Mouse (Mus musculus) Patski (cell line): ENCODE results near the gene Nme7. TPM values are rescaled to one million over a fixed set of nuclear protein-coding genes. Genes with fewer than 3 reads are reported as not detected.

Experiments used
- ATAC-seq: fragments of 100-300 bp; one replicate; pipeline ENCODE4 v1.8.0; 2021
- CTCF ChIA-PET: fragments of 350-600 bp; sonication (Branson Sonifier 250); formaldehyde crosslinking; loops from one replicate; lab custom pipeline; 2022; ENCODE audit warnings: inconsistent platforms; lab: Charles Lee
- POLR2A ChIA-PET: fragments of 350-600 bp; sonication (Branson Sonifier 250); formaldehyde crosslinking; loops from one replicate; lab custom pipeline; 2022; ENCODE audit warnings: antibody characterized with exemption, inconsistent platforms; lab: Charles Lee
- DNase-seq: peaks from one replicate; pipeline ENCODE4 v3.0.0-alpha.2; 2011; ENCODE audit warnings: low read depth, low spot score
- H3K27me3 ChIP-seq: fragments of 371-371 bp; one replicate; pipeline ENCODE4 v1.5.1; 2021
- CTCF ChIP-seq: fragments of 100-300 bp; IDR thresholded peaks from one replicate; pipeline ENCODE4 v1.5.1; 2021
- in situ Hi-C: fragments of 300-500 bp; cut with MboI; formaldehyde crosslinking; loops from 3 replicates; pipeline ENCODE4 v1.11.1; 2018; ENCODE audit warnings: low pct_unique_long_range_greater_than_20kb, mixed read lengths
- polyA plus RNA-seq: library from polyadenylated mRNA; unstranded; gene quantifications from one replicate; pipeline ENCODE4 v1.2.3, GENCODE M21; 2021

The Nme7 gene
- polyA plus RNA-seq, 1 experiment from 2014 or later: 56.0 TPM

- POLR2A ChIA-PET: no interaction called here
- TF ChIP-seq CTCF: no peak
- ATAC-seq (no peak), DNase-seq (no peak)
- no peaks in the 10 kb centered on the region for H3K27me3 ChIP-seq
- CTCF ChIA-PET: no interaction called here
- in situ Hi-C loops: no loop called here
Measured at GRCm38 (mm10) chr1:164406506-164406905, 102.6 kb downstream of the Nme7 start.

- ChIA-PET POLR2A (no interaction called here), CTCF (no interaction called here)
- H3K27me3 ChIP-seq: no peaks in the 10 kb centered on the region
- no peak for TF ChIP-seq CTCF
- DNase-seq: no peak
- no peak for ATAC-seq
- in situ Hi-C loops: no loop called here
Measured at GRCm38 (mm10) chr1:164408655-164409054, 104.7 kb downstream of the Nme7 start.

GRCm38 (mm10) chr1:164411306-164411705, 107.4 kb downstream of the Nme7 start:
- in situ Hi-C loops: no loop called here
- no peaks in the 10 kb centered on the region for H3K27me3 ChIP-seq
- ChIA-PET CTCF (no interaction called here), POLR2A (no interaction called here)
- DNase-seq (no peak), ATAC-seq (no peak)
- no peak for TF ChIP-seq CTCF

- no peak for ATAC-seq
- no peaks in the 10 kb centered on the region for H3K27me3 ChIP-seq
- ChIA-PET POLR2A (no interaction called here), CTCF (no interaction called here)
- TF ChIP-seq CTCF: no peak
- DNase-seq: no peak
- in situ Hi-C loops: no loop called here
Measured at GRCm38 (mm10) chr1:164412906-164413305, 109.0 kb downstream of the Nme7 start.

- in situ Hi-C loops: no loop called here
- TF ChIP-seq CTCF: no peak
- ChIA-PET CTCF (no interaction called here), POLR2A (no interaction called here)
- no peak for DNase-seq
- no peak for ATAC-seq
- H3K27me3 ChIP-seq: no peaks in the 10 kb centered on the region
Measured at GRCm38 (mm10) chr1:164413608-164414007, 109.7 kb downstream of the Nme7 start.

- no peak for TF ChIP-seq CTCF
- DNase-seq: no peak
- in situ Hi-C loops: no loop called here
- ATAC-seq: no peak
- ChIA-PET CTCF (no interaction called here), POLR2A (interaction anchor here (1.6 kb wide), 1 partner anchor 12 kb away, joined by 3 read pairs; no protein-coding TSS in a partner anchor)
- H3K27me3 ChIP-seq: no peaks in the 10 kb centered on the region
Measured at GRCm38 (mm10) chr1:164415347-164415751, 111.4 kb downstream of the Nme7 start.

GRCm38 (mm10) chr1:164416692-164417394, 112.9 kb downstream of the Nme7 start:
- in situ Hi-C loops: no loop called here
- H3K27me3 ChIP-seq: no peaks in the 10 kb centered on the region
- DNase-seq (no peak), ATAC-seq (no peak)
- ChIA-PET CTCF (no interaction called here), POLR2A (interaction anchor here (1.6 kb wide), 1 partner anchor 11 kb away, joined by 3 read pairs; no protein-coding TSS in a partner anchor)
- TF ChIP-seq CTCF: no peak

GRCm38 (mm10) chr1:164417604-164418003, 113.7 kb downstream of the Nme7 start:
- CTCF ChIA-PET: no interaction called here
- TF ChIP-seq CTCF: no peak
- no peak for ATAC-seq
- in situ Hi-C loops: no loop called here
- POLR2A ChIA-PET: no interaction called here
- no peak for DNase-seq
- H3K27me3 ChIP-seq: no peaks in the 10 kb centered on the region

- ATAC-seq: no peak
- no peak for TF ChIP-seq CTCF
- in situ Hi-C loops: no loop called here
- POLR2A ChIA-PET: interaction anchor here (0.6 to 1.5 kb wide), 2 partner anchors 18 to 82 kb away, joined by 3 to 4 read pairs; no protein-coding TSS in a partner anchor
- CTCF ChIA-PET: no interaction called here
- no peaks in the 10 kb centered on the region for H3K27me3 ChIP-seq
- no peak for DNase-seq
Measured at GRCm38 (mm10) chr1:164418320-164418719, 114.4 kb downstream of the Nme7 start.

- ChIA-PET CTCF (no interaction called here), POLR2A (interaction anchor here (1.5 kb wide), 1 partner anchor 17 kb away, joined by 3 read pairs; no protein-coding TSS in a partner anchor)
- no peaks in the 10 kb centered on the region for H3K27me3 ChIP-seq
- ATAC-seq: no peak
- DNase-seq: no peak
- no peak for TF ChIP-seq CTCF
- in situ Hi-C loops: no loop called here
Measured at GRCm38 (mm10) chr1:164419401-164419800, 115.5 kb downstream of the Nme7 start.

- ChIA-PET CTCF (no interaction called here), POLR2A (no interaction called here)
- in situ Hi-C loops: no loop called here
- ATAC-seq: no peak
- H3K27me3 ChIP-seq: no peaks in the 10 kb centered on the region
- TF ChIP-seq CTCF: no peak
- no peak for DNase-seq
Measured at GRCm38 (mm10) chr1:164420623-164421354, 116.9 kb downstream of the Nme7 start.
